Mouse (Mus musculus): ENCODE data around the gene Pabpc4.
"Not testable (repeated sequence)": the region's sequence is repeated elsewhere in the genome, so short reads cannot be mapped to it uniquely, and the experiment has no call there.

Gene Pabpc4

GRCm38 (mm10) chr4:123247147-123247880, 14.8 kb upstream of the Pabpc4 start:
- peak; percentile 13 for DNase-seq (ENCODE audit: low spot score)

- DNase-seq (ENCODE audit: low spot score), result no peak
Observed at GRCm38 (mm10) chr4:123248971-123249567, 13.1 kb upstream of the Pabpc4 start.

- no peak for DNase-seq (ENCODE audit: low spot score)
Observed at GRCm38 (mm10) chr4:123252214-123252613, 9.9 kb upstream of the Pabpc4 start.

- peak; percentile 56 for DNase-seq (ENCODE audit: low spot score)
Observed at GRCm38 (mm10) chr4:123254617-123255016, 7.5 kb upstream of the Pabpc4 start.

- DNase-seq (ENCODE audit: low spot score), result no peak
Observed at GRCm38 (mm10) chr4:123260071-123260746, 1.9 kb upstream of the Pabpc4 start.

GRCm38 (mm10) chr4:123271063-123271462, 8.9 kb downstream of the Pabpc4 start:
- no peak for DNase-seq (ENCODE audit: low spot score)

- no peak for DNase-seq (ENCODE audit: low spot score)
Observed at GRCm38 (mm10) chr4:123280117-123280516, 18.0 kb downstream of the Pabpc4 start.

GRCm38 (mm10) chr4:123282500-123282899, 20.3 kb downstream of the Pabpc4 start:
- DNase-seq (ENCODE audit: low spot score), result peak; percentile 73

- DNase-seq (ENCODE audit: low spot score), result not testable (repeated sequence)
Observed at GRCm38 (mm10) chr4:123282915-123283674, 20.9 kb downstream of the Pabpc4 start.

- peak; percentile 57 for DNase-seq (ENCODE audit: low spot score)
Observed at GRCm38 (mm10) chr4:123283675-123284064, 21.5 kb downstream of the Pabpc4 start.

- DNase-seq (ENCODE audit: low spot score), result no peak
Observed at GRCm38 (mm10) chr4:123284731-123285624, 22.8 kb downstream of the Pabpc4 start.

- DNase-seq (ENCODE audit: low spot score), result no peak
Observed at GRCm38 (mm10) chr4:123286790-123287189, 24.6 kb downstream of the Pabpc4 start.

- DNase-seq (ENCODE audit: low spot score), result no peak
Observed at GRCm38 (mm10) chr4:123289038-123289437, 26.9 kb downstream of the Pabpc4 start.

GRCm38 (mm10) chr4:123292390-123292789, 30.2 kb downstream of the Pabpc4 start:
- no peak for DNase-seq (ENCODE audit: low spot score)

GRCm38 (mm10) chr4:123292989-123293388, 30.8 kb downstream of the Pabpc4 start:
- DNase-seq (ENCODE audit: low spot score), result no peak

GRCm38 (mm10) chr4:123293661-123294443, 31.7 kb downstream of the Pabpc4 start:
- no peak for DNase-seq (ENCODE audit: low spot score)

GRCm38 (mm10) chr4:123295026-123295425, 32.9 kb downstream of the Pabpc4 start:
- not testable (repeated sequence) for DNase-seq (ENCODE audit: low spot score)

- no peak for DNase-seq (ENCODE audit: low spot score)
Observed at GRCm38 (mm10) chr4:123295516-123296147, 33.5 kb downstream of the Pabpc4 start.

GRCm38 (mm10) chr4:123296148-123296534, 34.0 kb downstream of the Pabpc4 start:
- no peak for DNase-seq (ENCODE audit: low spot score)

Measured in MN1 (cell line).